Mouse (Mus musculus): ENCODE results near the gene Ptprd.

Ptprd gene

GRCm38 (mm10) chr4:75953349-75954060 is 2258.3 kb downstream of the Ptprd start:
- in situ Hi-C loops (cut with MboI): no loop called here

DNA sequence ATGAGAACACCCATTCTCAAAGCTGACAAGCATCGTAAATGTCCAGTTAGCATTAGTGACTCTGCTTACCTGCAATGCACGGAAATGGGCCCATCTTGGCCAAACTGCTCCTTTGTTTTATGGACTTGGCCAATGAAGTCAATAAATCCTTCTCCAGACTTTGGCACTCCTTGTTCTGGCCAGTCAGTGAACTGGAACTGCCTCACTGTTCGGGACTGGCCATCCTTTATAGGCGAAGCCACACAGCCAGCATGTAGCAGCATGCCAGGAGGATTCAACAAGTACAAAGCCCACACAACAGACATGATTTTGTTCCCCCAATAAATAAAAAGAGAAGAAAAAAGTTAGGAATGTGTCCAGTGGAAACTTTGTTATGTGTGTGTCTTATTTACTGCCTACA is 2261.2 kb downstream of the Ptprd start:
- in situ Hi-C loops (cut with MboI): no loop called here

- in situ Hi-C loops (cut with MboI): no loop called here
These were observed 2316.9 kb downstream of the Ptprd start for GRCm38 (mm10) chr4:75894871-75895270.
